Mouse (Mus musculus) brain, embryonic 14.5 days (tissue): ENCODE results near the gene Ctdsp1.

Experiments used
- CTCF ChIP-seq: fragments of 200-500 bp; IDR thresholded peaks from 2 replicates; pipeline ENCODE4 v1.5.1; 2012; ENCODE audit warnings: inconsistent platforms, mild to moderate bottlenecking, moderate library complexity, borderline replicate concordance; ENCODE audit not compliant: insufficient read depth, insufficient read length; ENCODE audit errors: extremely low read depth
- POLR2A ChIP-seq: fragments of 200-500 bp; IDR thresholded peaks from 2 replicates; pipeline ENCODE4 v1.6.1; 2012; ENCODE audit warnings: mild to moderate bottlenecking, inconsistent platforms, borderline replicate concordance; ENCODE audit not compliant: poor library complexity, insufficient read depth, insufficient read length, severe bottlenecking; ENCODE audit errors: extremely low read depth

DNA sequence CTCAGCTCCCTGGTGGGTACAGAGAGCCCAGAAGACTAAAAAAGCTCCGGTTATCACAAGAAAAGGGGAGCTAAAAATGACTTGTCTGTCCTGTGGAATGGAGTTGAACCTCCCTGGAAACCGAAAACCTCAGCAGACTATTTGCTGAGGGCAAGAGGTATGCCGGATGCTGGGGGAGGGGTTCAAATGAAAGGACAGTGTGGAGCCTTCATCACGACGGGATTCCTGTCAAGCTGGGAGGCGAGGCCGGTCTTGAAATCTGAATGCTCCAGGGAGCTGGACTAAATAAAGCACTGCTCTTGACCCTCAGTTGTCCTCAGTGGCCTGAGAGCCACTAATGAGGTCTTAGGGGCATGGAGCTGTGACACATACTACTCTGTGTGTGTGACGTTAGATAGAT is 31.8 kb downstream of the Ctdsp1 start:
- TF ChIP-seq POLR2A: no peak
- no peak for TF ChIP-seq CTCF
